Mouse (Mus musculus) midbrain, postnatal 0 days (tissue): ENCODE measurements around the gene Chit1. TPM values are rescaled to one million over a fixed set of nuclear protein-coding genes. Genes with fewer than 3 reads are reported as not detected.

Source experiments
- ATAC-seq: fragments of 200-750 bp; cut with Nextera tagmentation; 2 replicates; pipeline ENCODE4 v1.8.0; 2017; ENCODE audit warnings: moderate number of reproducible peaks, mild to moderate bottlenecking, moderate TSS enrichment, moderate library complexity; ENCODE audit not compliant: low FRiP score
- DNase-seq: peaks from one replicate; pipeline ENCODE4 v3.0.0-alpha.2; 2015; ENCODE audit warnings: low spot score
- H3K27ac ChIP-seq: fragments of 300-500 bp; sonication (generic); 2 replicates; pipeline ENCODE4 v1.5.1; 2014; ENCODE audit warnings: low read depth, mild to moderate bottlenecking, low read length, mixed read lengths
- H3K27me3 ChIP-seq: fragments of 300-500 bp; sonication (generic); 2 replicates; pipeline ENCODE4 v1.6.1; 2014; ENCODE audit warnings: low read length, control low read depth, mixed read lengths; ENCODE audit not compliant: insufficient read depth
- H3K36me3 ChIP-seq: fragments of 300-500 bp; sonication (generic); 2 replicates; pipeline ENCODE4 v1.6.1; 2014; ENCODE audit warnings: low read length, control low read depth, mixed read lengths; ENCODE audit not compliant: insufficient read depth
- H3K4me1 ChIP-seq: fragments of 300-500 bp; sonication (generic); 2 replicates; pipeline ENCODE4 v1.6.1; 2014; ENCODE audit warnings: mild to moderate bottlenecking, control low read depth, antibody characterized with exemption, low read length, mixed read lengths; ENCODE audit not compliant: insufficient read depth
- H3K4me2 ChIP-seq: fragments of 300-500 bp; sonication (generic); 2 replicates; pipeline ENCODE4 v1.6.1; 2014; ENCODE audit warnings: low read depth, mild to moderate bottlenecking, low read length, mixed read lengths; ENCODE audit not compliant: poor library complexity, severe bottlenecking
- H3K4me3 ChIP-seq: fragments of 300-500 bp; sonication (generic); 2 replicates; pipeline ENCODE4 v1.5.1; 2014; ENCODE audit warnings: low read depth, mild to moderate bottlenecking, low read length, moderate library complexity
- H3K9ac ChIP-seq: fragments of 300-500 bp; sonication (generic); replicated peaks from 2 replicates; pipeline ENCODE4 v1.6.1; 2014; ENCODE audit warnings: mild to moderate bottlenecking, low read length, moderate library complexity, mixed read lengths; ENCODE audit not compliant: poor library complexity, severe bottlenecking
- H3K9me3 ChIP-seq: fragments of 300-500 bp; sonication (generic); 2 replicates; pipeline ENCODE4 v1.6.1; 2016; ENCODE audit warnings: low read length, control low read depth
- CTCF ChIP-seq: IDR thresholded peaks from 2 replicates; pipeline ENCODE4 v1.5.1; 2016; ENCODE audit warnings: antibody characterized with exemption, mild to moderate bottlenecking
- WGBS: fragments of 180-500 bp; shearing (Covaris S2); extraction: QIAGEN DNeasy Blood & Tissue Kit; methylation state at CpG from one replicate; pipeline ENCODE4 v1.1.7; 2014; 5-methylcytosine and 5-hydroxymethylcytosine counted together
- polyA plus RNA-seq: library from polyadenylated mRNA; unstranded; fragments of >200 nt; fragmentation: Nextera tagmentation; extraction: Ambion mirVana; gene quantifications from 2 replicates; pipeline ENCODE4 v1.2.1, GENCODE M21; 2015
- total RNA-seq: library from RNA; depleted of rRNA; stranded (reverse); fragments of >200 nt; gene quantifications from 2 replicates; pipeline ENCODE4 v1.2.3, GENCODE M21; 2014; rRNA removed

Gene Chit1
- total and polyA plus RNA-seq, 2 experiments from 2014 or later = 0.21 to 0.99 TPM

- ATAC-seq = no peak
- peak; percentile 13 for DNase-seq
These were observed 87.4 kb downstream of the Chit1 start for GRCm38 (mm10) chr1:134198197-134198995.

GRCm38 (mm10) chr1:134200481-134200880, 89.4 kb downstream of the Chit1 start:
- 72% methylated on average over 2 of the region's 2 CpGs for WGBS
- H3K4me3 ChIP-seq = no peak overlapping the region
- H3K27ac ChIP-seq = no peak overlapping the region
- ATAC-seq (no peak), DNase-seq (no peak)
- H3K4me1 ChIP-seq = peaks cover 7% of the 10 kb centered on the region
- no peak for TF ChIP-seq CTCF
- H3K27me3 ChIP-seq = no peaks in the 10 kb centered on the region
- no peak overlapping the region for H3K9ac ChIP-seq
- 0 out of 2 replicates have a peak, but pooled peaks cover 3% of the 10 kb centered on the region for H3K36me3 ChIP-seq
- no peaks in the 10 kb centered on the region for H3K9me3 ChIP-seq
- H3K4me2 ChIP-seq = no peak overlapping the region

More at GRCm38 (mm10) chr1:134198197-134198995, 87.4 kb downstream of the Chit1 start:
- no peak for TF ChIP-seq CTCF
- Histone ChIP-seq H3K9ac (no peak overlapping the region), H3K4me2 (no peak overlapping the region), H3K27ac (no peak overlapping the region), H3K36me3 (0 out of 2 replicates have a peak, but pooled peaks cover 3% of the 10 kb centered on the region), H3K4me3 (no peak overlapping the region), H3K9me3 (no peaks in the 10 kb centered on the region), H3K4me1 (peaks cover 7% of the 10 kb centered on the region), H3K27me3 (no peaks in the 10 kb centered on the region)
- 64% methylated on average over 12 of the region's 12 CpGs for WGBS

Other genes starting within 250 kb of the Chit1 start
- gene Optc, start 203.2 kb upstream of the Chit1 start, total RNA-seq = 5.0 and 7.3 TPM in 2 replicates
- 2.1 and 2.7 TPM in 2 replicates for gene Optc, start 203.2 kb upstream of the Chit1 start, polyA plus RNA-seq
- gene Prelp, start 189.8 kb upstream of the Chit1 start, total RNA-seq = 4.6 and 7.9 TPM in 2 replicates
- gene Prelp, start 189.8 kb upstream of the Chit1 start, polyA plus RNA-seq = 5.0 and 5.4 TPM in 2 replicates
- gene Fmod, start 74.0 kb upstream of the Chit1 start, total RNA-seq = 17.0 and 17.1 TPM in 2 replicates
- 24.8 and 26.3 TPM in 2 replicates for gene Fmod, start 74.0 kb upstream of the Chit1 start, polyA plus RNA-seq
- 12.0 and 19.8 TPM in 2 replicates for gene Btg2, start 32.1 kb upstream of the Chit1 start, total RNA-seq
- 8.9 and 9.9 TPM in 2 replicates for gene Btg2, start 32.1 kb upstream of the Chit1 start, polyA plus RNA-seq
- 0.47 and 3.0 TPM in 2 replicates for gene Chil1, start 70.9 kb downstream of the Chit1 start, total RNA-seq
- gene Chil1, start 70.9 kb downstream of the Chit1 start, polyA plus RNA-seq = 3.0 and 4.3 TPM in 2 replicates
- not detected in 2 replicates for gene Mybph, start 82.2 kb downstream of the Chit1 start, total RNA-seq
- 0.12 TPM in 1 of 2 replicates, not detected in the other for gene Mybph, start 82.2 kb downstream of the Chit1 start, polyA plus RNA-seq
- gene Adora1, start 124.2 kb downstream of the Chit1 start, total RNA-seq = 45.1 and 54.2 TPM in 2 replicates
- 32.5 and 35.6 TPM in 2 replicates for gene Adora1, start 124.2 kb downstream of the Chit1 start, polyA plus RNA-seq
- gene Myog, start 178.7 kb downstream of the Chit1 start, total RNA-seq = 0.11 and 0.19 TPM in 2 replicates
- not detected in 2 replicates for gene Myog, start 178.7 kb downstream of the Chit1 start, polyA plus RNA-seq
- gene Ppfia4, start 221.7 kb downstream of the Chit1 start, total RNA-seq = 42.0 and 43.3 TPM in 2 replicates
- gene Ppfia4, start 221.7 kb downstream of the Chit1 start, polyA plus RNA-seq = 28.7 and 29.1 TPM in 2 replicates